Mouse (Mus musculus) intestine, embryonic 15.5 days (tissue): Measurements from ENCODE around the gene Ctnna3. TPM values are rescaled to one million over a fixed set of nuclear protein-coding genes. Genes with fewer than 3 reads are reported as not detected.

Experiments
- ATAC-seq: fragments of 200-750 bp; cut with Nextera tagmentation; 2 replicates; pipeline ENCODE4 v1.8.0; 2017; ENCODE audit warnings: moderate TSS enrichment, moderate library complexity
- H3K27ac ChIP-seq: fragments of 300-500 bp; sonication (generic); 2 replicates; pipeline ENCODE4 v1.5.1; 2015; ENCODE audit warnings: mild to moderate bottlenecking, inconsistent platforms
- H3K27me3 ChIP-seq: fragments of 300-500 bp; sonication (generic); replicated peaks from 2 replicates; pipeline ENCODE4 v1.6.1; 2015; ENCODE audit warnings: inconsistent platforms
- H3K36me3 ChIP-seq: fragments of 300-500 bp; sonication (generic); 2 replicates; pipeline ENCODE4 v1.6.1; 2015; ENCODE audit warnings: inconsistent platforms
- H3K4me1 ChIP-seq: fragments of 300-500 bp; sonication (generic); replicated peaks from 2 replicates; pipeline ENCODE4 v1.6.1; 2015; ENCODE audit warnings: inconsistent platforms
- H3K4me2 ChIP-seq: fragments of 300-500 bp; sonication (generic); replicated peaks from 2 replicates; pipeline ENCODE4 v1.6.1; 2015; ENCODE audit warnings: mild to moderate bottlenecking, inconsistent platforms
- H3K4me3 ChIP-seq: fragments of 300-500 bp; sonication (generic); replicated peaks from 2 replicates; pipeline ENCODE4 v1.5.1; 2015; ENCODE audit warnings: inconsistent platforms
- H3K9ac ChIP-seq: fragments of 300-500 bp; sonication (generic); 2 replicates; pipeline ENCODE4 v1.6.1; 2015; ENCODE audit warnings: inconsistent platforms
- H3K9me3 ChIP-seq: fragments of 300-500 bp; sonication (generic); 2 replicates; pipeline ENCODE4 v1.6.1; 2016; ENCODE audit warnings: inconsistent platforms
- whole genome bisulfite sequencing: fragments of 180-500 bp; shearing (Covaris S2); methylation state at CpG from one replicate; pipeline ENCODE4 v1.1.7; 2015; 5-methylcytosine and 5-hydroxymethylcytosine counted together
- polyA plus RNA-seq: library from polyadenylated mRNA; unstranded; fragments of >200 nt; fragmentation: Nextera tagmentation; extraction: Ambion mirVana; gene quantifications from 2 replicates; pipeline ENCODE4 v1.2.1, GENCODE M21; 2015

The Ctnna3 gene
- polyA plus RNA-seq, 1 experiment from 2014 or later = 0.98 TPM

- 87% methylated on average over 7 of the region's 7 CpGs for WGBS
- no peak for ATAC-seq
- Histone ChIP-seq H3K4me3 (no peak overlapping the region), H3K36me3 (no peaks in the 10 kb centered on the region), H3K4me2 (no peak overlapping the region), H3K9ac (no peak overlapping the region), H3K27ac (no peak overlapping the region), H3K9me3 (no peaks in the 10 kb centered on the region), H3K27me3 (no peaks in the 10 kb centered on the region), H3K4me1 (no peaks in the 10 kb centered on the region)
Observed at GRCm38 (mm10) chr10:63574100-63574609, 144.3 kb downstream of the Ctnna3 start.

- no peaks in the 10 kb centered on the region for H3K4me1 ChIP-seq
- H3K9ac ChIP-seq = no peak overlapping the region
- H3K4me2 ChIP-seq = peak overlapping the region; percentile 38
- no peaks in the 10 kb centered on the region for H3K9me3 ChIP-seq
- H3K27me3 ChIP-seq = no peaks in the 10 kb centered on the region
- ATAC-seq = peak; percentile 77
- WGBS = 9% methylated on average over 14 of the region's 14 CpGs
- H3K36me3 ChIP-seq = no peaks in the 10 kb centered on the region
- H3K27ac ChIP-seq = no peak overlapping the region
- H3K4me3 ChIP-seq = no peak overlapping the region
Observed at GRCm38 (mm10) chr10:63582608-63583007, 152.7 kb downstream of the Ctnna3 start.

DNA sequence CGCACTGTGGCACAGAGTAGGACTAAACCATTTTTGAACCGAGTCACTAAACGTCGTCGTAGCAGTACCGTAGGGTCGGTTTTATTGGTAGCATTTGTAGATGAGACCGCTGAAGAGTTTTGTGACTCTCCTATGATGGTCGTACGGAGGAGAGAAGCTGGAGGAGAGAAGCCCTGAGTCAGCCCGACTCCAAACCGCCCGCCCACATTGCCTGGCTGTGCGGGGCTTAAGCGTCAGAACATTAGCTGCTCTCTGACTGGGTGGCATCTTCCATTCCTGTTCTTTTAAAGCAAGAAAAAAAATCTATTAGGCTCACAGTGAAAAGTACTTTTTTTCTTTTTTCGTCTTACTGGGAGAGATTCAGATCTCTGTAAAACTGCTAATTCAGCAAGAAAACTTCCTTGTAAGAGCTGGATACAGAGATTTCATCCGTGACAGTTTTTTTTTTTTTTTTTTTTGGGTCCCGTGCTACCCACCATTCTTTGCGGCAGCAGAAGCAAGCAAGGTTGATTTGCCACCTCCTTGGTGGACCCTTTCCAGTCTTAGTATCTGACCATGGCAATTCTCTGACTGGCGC is 154.0 kb downstream of the Ctnna3 start:
- no peak for ATAC-seq
- Histone ChIP-seq H3K36me3 (no peaks in the 10 kb centered on the region), H3K9me3 (no peaks in the 10 kb centered on the region), H3K4me2 (peak overlapping the region; percentile 26; the same call in 1 of the 2 replicates), H3K9ac (no peak overlapping the region), H3K4me1 (no peaks in the 10 kb centered on the region), H3K27me3 (no peaks in the 10 kb centered on the region), H3K27ac (no peak overlapping the region), H3K4me3 (no peak overlapping the region)
- WGBS = 62% methylated on average over 20 of the region's 20 CpGs

DNA sequence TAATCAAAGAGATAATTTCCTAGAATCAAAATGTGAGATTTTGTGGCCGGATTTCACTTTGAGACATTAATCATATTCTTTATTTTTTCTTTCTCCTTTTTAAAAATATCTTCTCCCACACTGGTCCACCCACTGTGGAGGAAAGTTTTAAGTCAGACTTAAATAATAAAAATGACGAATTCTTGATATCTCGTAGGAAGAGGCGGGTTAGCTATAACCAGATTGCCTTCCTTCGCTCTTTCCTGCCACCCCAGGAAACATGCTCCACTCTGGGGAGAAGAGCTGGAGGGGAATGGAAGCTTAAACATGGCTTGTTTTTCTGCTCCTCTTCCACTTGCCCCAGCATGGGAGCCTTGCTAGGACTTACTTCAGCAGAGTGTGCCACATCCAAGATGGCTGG is 169.5 kb downstream of the Ctnna3 start:
- ATAC-seq = no peak
- 89% methylated on average over 5 of the region's 5 CpGs for WGBS

DNA sequence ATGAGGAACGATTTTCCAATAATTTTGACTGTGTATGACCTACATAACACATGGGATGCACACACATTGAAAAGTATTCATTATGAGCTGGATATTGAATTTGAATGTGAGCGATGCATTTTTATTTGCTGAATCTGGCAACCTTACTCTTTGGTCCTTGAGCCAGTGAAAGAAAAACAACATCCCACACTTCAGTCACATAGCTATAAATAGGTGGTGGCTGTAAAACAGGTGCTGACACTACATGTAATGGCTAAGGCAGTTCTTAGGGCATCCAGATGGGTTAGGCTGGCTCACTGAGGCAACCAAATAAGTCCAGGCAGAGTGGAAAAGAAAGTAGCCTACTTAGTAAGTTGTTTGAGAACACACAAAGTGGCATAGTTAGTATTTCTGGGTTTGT is 171.3 kb downstream of the Ctnna3 start:
- 72% methylated on average over 2 of the region's 2 CpGs for WGBS
- Histone ChIP-seq H3K4me2 (no peak overlapping the region), H3K9ac (no peak overlapping the region), H3K36me3 (no peaks in the 10 kb centered on the region), H3K27ac (no peak overlapping the region), H3K4me3 (no peak overlapping the region), H3K9me3 (no peaks in the 10 kb centered on the region), H3K4me1 (no peaks in the 10 kb centered on the region), H3K27me3 (no peaks in the 10 kb centered on the region)
- no peak for ATAC-seq

More for the DNA sequence above, 169.5 kb downstream of the Ctnna3 start:
- H3K4me3 ChIP-seq = no peak overlapping the region
- no peaks in the 10 kb centered on the region for H3K27me3 ChIP-seq
- no peak overlapping the region for H3K9ac ChIP-seq
- H3K9me3 ChIP-seq = no peaks in the 10 kb centered on the region
- H3K27ac ChIP-seq = no peak overlapping the region
- no peaks in the 10 kb centered on the region for H3K4me1 ChIP-seq
- H3K36me3 ChIP-seq = no peaks in the 10 kb centered on the region
- H3K4me2 ChIP-seq = no peak overlapping the region

DNA sequence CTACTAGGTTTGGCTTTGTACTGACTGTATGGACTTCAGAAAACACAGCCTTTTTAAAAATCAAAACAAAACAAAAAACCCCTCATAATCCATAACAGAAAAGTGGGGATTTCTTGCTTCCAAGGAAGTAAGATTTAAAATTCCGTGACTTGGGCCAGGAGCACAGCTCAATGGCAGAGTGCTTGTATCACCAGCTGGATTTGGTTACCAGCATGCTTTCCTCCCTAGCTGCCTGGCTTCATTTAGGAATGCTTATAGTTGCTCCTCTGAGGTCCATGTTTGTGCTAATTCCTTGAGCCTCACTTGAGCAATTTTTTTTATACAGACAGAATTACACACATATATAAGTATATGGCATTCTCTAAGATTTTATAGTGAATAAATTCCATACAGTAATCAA is 198.6 kb downstream of the Ctnna3 start:
- Histone ChIP-seq H3K4me3 (no peak overlapping the region), H3K4me2 (no peak overlapping the region), H3K27ac (no peak overlapping the region), H3K27me3 (no peaks in the 10 kb centered on the region), H3K9ac (no peak overlapping the region), H3K9me3 (no peaks in the 10 kb centered on the region), H3K4me1 (no peaks in the 10 kb centered on the region), H3K36me3 (no peaks in the 10 kb centered on the region)
- 65% methylated on average over 1 of the region's 1 CpGs for WGBS
- ATAC-seq = no peak

DNA sequence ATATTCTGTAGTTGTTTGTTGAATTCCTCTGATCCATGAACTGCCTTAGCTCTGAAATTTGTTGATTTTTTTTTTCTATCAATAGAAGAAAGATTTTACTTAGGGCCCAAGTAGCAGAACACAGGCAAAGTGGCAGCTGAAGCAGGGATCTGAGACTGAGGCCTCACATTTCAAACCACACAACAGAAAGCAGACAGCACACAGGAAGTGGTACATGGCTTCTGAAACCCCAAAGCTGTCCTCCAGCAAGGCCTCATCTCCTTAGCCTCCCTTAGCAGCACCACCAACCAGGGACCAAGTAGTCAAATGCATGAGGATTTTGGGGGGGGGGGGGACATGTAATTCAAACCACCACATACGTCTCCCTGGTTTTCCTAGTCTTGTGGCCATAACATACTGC is 204.0 kb downstream of the Ctnna3 start:
- ATAC-seq = no peak
- H3K4me2 ChIP-seq = no peak overlapping the region
- 84% methylated on average over 1 of the region's 1 CpGs for WGBS

GRCm38 (mm10) chr10:63637987-63638386 is 208.1 kb downstream of the Ctnna3 start:
- Histone ChIP-seq H3K27me3 (no peaks in the 10 kb centered on the region), H3K4me1 (no peaks in the 10 kb centered on the region), H3K4me3 (no peak overlapping the region), H3K27ac (no peak overlapping the region), H3K36me3 (no peaks in the 10 kb centered on the region), H3K9ac (no peak overlapping the region), H3K9me3 (no peaks in the 10 kb centered on the region), H3K4me2 (no peak overlapping the region)
- no peak for ATAC-seq
- WGBS = 82% methylated on average over 5 of the region's 5 CpGs

More for the DNA sequence above, 204.0 kb downstream of the Ctnna3 start:
- Histone ChIP-seq H3K9me3 (no peaks in the 10 kb centered on the region), H3K4me3 (no peak overlapping the region), H3K4me1 (no peaks in the 10 kb centered on the region), H3K27ac (no peak overlapping the region), H3K36me3 (no peaks in the 10 kb centered on the region), H3K27me3 (no peaks in the 10 kb centered on the region), H3K9ac (no peak overlapping the region)

DNA sequence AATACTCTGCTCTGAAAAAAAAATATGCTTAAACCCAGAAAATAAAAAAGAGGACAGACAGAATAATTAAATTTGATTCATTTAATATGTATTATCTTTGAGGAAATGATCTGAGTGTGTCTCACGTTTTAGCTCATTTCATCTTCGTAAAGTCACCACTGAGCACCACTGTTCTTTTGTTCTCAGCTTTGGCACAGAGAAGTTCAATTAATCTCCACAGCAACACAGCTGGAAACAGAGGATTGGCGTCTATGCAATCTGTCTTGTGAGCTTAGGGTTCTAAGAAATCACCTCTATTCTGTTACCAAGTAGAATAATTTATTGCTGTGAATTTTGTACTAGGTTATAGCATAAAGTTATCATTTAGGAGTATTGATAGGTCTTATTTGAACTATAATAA is 217.4 kb downstream of the Ctnna3 start:
- no peak overlapping the region for H3K27ac ChIP-seq
- H3K36me3 ChIP-seq = no peaks in the 10 kb centered on the region
- no peaks in the 10 kb centered on the region for H3K4me1 ChIP-seq
- no peaks in the 10 kb centered on the region for H3K27me3 ChIP-seq
- WGBS = 58% methylated on average over 3 of the region's 3 CpGs
- H3K9ac ChIP-seq = no peak overlapping the region
- H3K9me3 ChIP-seq = no peaks in the 10 kb centered on the region
- H3K4me3 ChIP-seq = no peak overlapping the region
- no peak for ATAC-seq
- no peak overlapping the region for H3K4me2 ChIP-seq

- Histone ChIP-seq H3K4me3 (no peak overlapping the region), H3K4me2 (no peak overlapping the region), H3K27me3 (no peaks in the 10 kb centered on the region), H3K27ac (no peak overlapping the region), H3K9ac (no peak overlapping the region), H3K4me1 (no peaks in the 10 kb centered on the region), H3K9me3 (no peaks in the 10 kb centered on the region), H3K36me3 (no peaks in the 10 kb centered on the region)
- ATAC-seq = no peak
- WGBS = 87% methylated on average over 3 of the region's 3 CpGs
Observed at GRCm38 (mm10) chr10:63650307-63650706, 220.4 kb downstream of the Ctnna3 start.

DNA sequence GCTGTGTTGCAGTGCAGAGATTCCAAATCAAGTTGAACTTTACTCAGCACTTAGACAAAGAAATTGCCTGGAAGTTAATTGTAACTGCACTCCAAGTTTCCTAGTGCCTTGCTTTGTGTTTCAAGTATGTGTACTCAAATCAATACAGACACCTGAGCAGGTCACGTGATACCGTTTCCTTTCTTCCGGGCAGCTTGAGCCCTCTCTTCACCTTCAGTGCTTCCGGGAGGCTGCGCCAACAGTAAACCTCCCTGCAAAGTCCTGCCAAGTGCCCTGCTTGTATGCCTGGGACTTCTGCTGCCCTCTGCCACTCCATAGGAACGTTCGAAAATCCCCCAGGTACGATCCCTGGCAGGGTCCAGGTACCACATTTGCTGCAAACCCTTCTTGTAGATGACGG is 223.0 kb downstream of the Ctnna3 start:
- Histone ChIP-seq H3K36me3 (no peaks in the 10 kb centered on the region), H3K27ac (no peak overlapping the region), H3K27me3 (no peaks in the 10 kb centered on the region), H3K4me1 (no peaks in the 10 kb centered on the region), H3K4me2 (no peak overlapping the region), H3K9ac (no peak overlapping the region), H3K4me3 (no peak overlapping the region), H3K9me3 (no peaks in the 10 kb centered on the region)
- ATAC-seq = no peak
- 86% methylated on average over 9 of the region's 9 CpGs for WGBS

DNA sequence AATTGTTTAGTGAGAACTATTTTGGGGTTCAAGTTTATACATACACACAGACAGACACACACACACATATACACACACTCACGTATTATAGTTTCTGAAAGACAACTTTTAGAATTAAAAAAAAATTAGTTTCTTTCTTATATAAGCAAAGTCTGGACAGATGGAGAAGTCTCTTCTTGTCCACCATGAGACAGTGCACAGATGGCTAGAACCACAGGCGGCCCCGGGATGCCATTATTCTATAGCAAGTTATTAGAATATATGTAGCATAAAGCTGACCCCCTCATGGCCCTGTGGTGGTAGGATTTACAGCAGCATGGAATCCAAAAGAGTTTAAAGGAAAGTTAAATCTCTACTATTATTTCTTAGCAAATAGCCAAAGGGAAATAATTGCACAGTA is 223.7 kb downstream of the Ctnna3 start:
- H3K4me1 ChIP-seq = no peaks in the 10 kb centered on the region
- no peak for ATAC-seq
- WGBS = 92% methylated on average over 3 of the region's 3 CpGs
- H3K4me2 ChIP-seq = no peak overlapping the region
- no peak overlapping the region for H3K4me3 ChIP-seq
- H3K36me3 ChIP-seq = no peaks in the 10 kb centered on the region
- no peak overlapping the region for H3K9ac ChIP-seq
- H3K27ac ChIP-seq = no peak overlapping the region
- no peaks in the 10 kb centered on the region for H3K27me3 ChIP-seq
- no peaks in the 10 kb centered on the region for H3K9me3 ChIP-seq

DNA sequence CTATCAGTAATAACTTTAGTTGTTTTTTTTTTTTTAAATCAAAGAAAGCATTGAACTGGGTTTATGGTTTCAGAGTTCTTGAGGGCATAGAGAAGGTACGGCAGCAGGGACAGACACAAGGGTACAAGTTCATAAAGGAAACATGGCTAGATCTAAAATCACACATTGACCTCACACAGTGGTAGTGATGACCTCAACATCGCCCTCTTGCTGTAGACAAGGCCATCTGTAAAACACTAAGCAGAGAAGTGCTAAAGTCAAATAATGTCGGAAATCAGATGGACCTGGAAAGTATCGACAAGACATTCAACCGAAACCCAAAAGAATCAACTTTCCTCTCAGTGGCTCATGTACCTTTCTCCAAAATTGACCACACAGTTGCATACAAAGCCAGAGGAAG is 224.7 kb downstream of the Ctnna3 start:
- no peaks in the 10 kb centered on the region for H3K4me1 ChIP-seq
- WGBS = 92% methylated on average over 5 of the region's 5 CpGs
- H3K9me3 ChIP-seq = no peaks in the 10 kb centered on the region
- no peak overlapping the region for H3K4me3 ChIP-seq
- no peaks in the 10 kb centered on the region for H3K36me3 ChIP-seq
- no peaks in the 10 kb centered on the region for H3K27me3 ChIP-seq
- H3K4me2 ChIP-seq = no peak overlapping the region
- H3K9ac ChIP-seq = no peak overlapping the region
- no peak for ATAC-seq
- H3K27ac ChIP-seq = no peak overlapping the region
